Mouse (Mus musculus) small intestine, adult 2 months (tissue): Measurements from ENCODE around the gene Cx3cl1.

ENCODE experiments used
- CTCF ChIP-seq: fragments of 200-500 bp; IDR thresholded peaks from 2 replicates; pipeline ENCODE4 v1.5.1; 2012; ENCODE audit warnings: low read depth, mild to moderate bottlenecking, control low read depth, inconsistent platforms, low read length, moderate library complexity, mixed read lengths; ENCODE audit not compliant: insufficient replicate concordance, insufficient read length; ENCODE audit errors: extremely low read depth
- POLR2A ChIP-seq: fragments of 200-500 bp; IDR thresholded peaks from 2 replicates; pipeline ENCODE4 v1.6.1; 2012; ENCODE audit warnings: low read depth, mild to moderate bottlenecking, control low read depth, inconsistent platforms, low read length, moderate library complexity

- no peak for TF ChIP-seq CTCF
- no peak for TF ChIP-seq POLR2A
Measured at GRCm38 (mm10) chr8:94767035-94767434, 4.8 kb upstream of the Cx3cl1 start.
